In the genomic region with DNA sequence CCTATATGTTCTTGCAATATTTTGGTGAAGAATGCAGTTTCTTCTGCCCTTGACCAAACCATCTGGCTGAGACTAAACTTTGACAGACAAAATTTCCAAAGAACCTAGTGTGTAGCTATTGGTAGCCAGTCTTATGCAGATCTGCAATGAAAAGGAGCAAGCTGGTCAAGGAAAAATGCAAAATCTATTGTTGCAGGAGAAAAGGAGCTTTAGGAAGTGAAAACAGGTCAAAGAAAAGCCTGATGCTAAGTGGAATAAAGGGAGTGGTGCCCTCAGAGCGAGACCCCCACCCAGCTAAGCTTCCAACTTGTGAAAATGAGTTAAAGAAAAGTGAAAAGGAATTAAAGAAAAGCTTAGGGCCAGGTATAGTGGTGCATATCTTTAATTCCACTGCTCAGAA, we compare ENCODE assay signal across 24 mouse cellular contexts. TPM values are rescaled to one million over a fixed set of nuclear protein-coding genes. Genes with fewer than 3 reads are reported as not detected.
A peak's percentile ranks its signal among the peaks of the same experiment; 100 is the strongest.
DNase-seq lines count a peak whose midpoint lies in the region; TF ChIP-seq lines count a peak whose summit lies in the region.
"Had no signal": no experiment of that assay in that cellular context is flagged by ENCODE, and none has a peak within 500 bp of the region (broad histone marks: within the 10 kb centered on the region; RNA-seq: fewer than 3 reads in every experiment).

No protein-coding gene starts in this region.

- no peak for TF ChIP-seq POLR2A in ES-Bruce4 (IDR thresholded peaks at IDR 0.05; ENCODE audit: insufficient read depth, low read length)

- peak overlapping the region; percentile 30; the same call in 1 of the 2 replicates for H3K27ac ChIP-seq in ES-Bruce4 (ENCODE audit: insufficient read depth, low read length)
- H3K27ac ChIP-seq in ES-E14 (ENCODE audit: insufficient read depth, low read depth, low read length, poor library complexity, severe bottlenecking), result no peak overlapping the region; the same call in 1 of the 2 replicates
- H3K27ac ChIP-seq: embryonic facial prominence, embryonic 10.5 days; embryonic facial prominence, embryonic 12.5 days; forebrain, embryonic 13.5 days; forebrain, embryonic 15.5 days had no signal

- H3K4me3 ChIP-seq in ES-Bruce4 (ENCODE audit: low read depth, low read length) (no peak overlapping the region), ES-E14 (ENCODE audit: insufficient read depth in 1 of 2, low read depth in 1 of 2, low read length in 2 of 2, poor library complexity in 1 of 2, severe bottlenecking in 1 of 2) (no peak overlapping the region)
- H3K4me3 ChIP-seq: embryonic facial prominence, embryonic 10.5 days; embryonic facial prominence, embryonic 12.5 days; forebrain, embryonic 13.5 days; forebrain, embryonic 15.5 days had no signal

- H3K36me3 ChIP-seq in ES-Bruce4 (ENCODE audit: control insufficient read depth, insufficient read depth, low read length, poor library complexity, severe bottlenecking) (no peaks in the 10 kb centered on the region), ES-E14 (ENCODE audit: control insufficient read depth, insufficient read depth, low read length, poor library complexity, severe bottlenecking) (no peaks in the 10 kb centered on the region)
- H3K36me3 ChIP-seq: embryonic facial prominence, embryonic 10.5 days; embryonic facial prominence, embryonic 12.5 days; forebrain, embryonic 15.5 days had no signal

- DNase-seq in ES-E14 (ENCODE audit: low read depth, low spot score) (peak; percentile 6), ZHBTc4 (ENCODE audit: low read depth, low spot score) (peak; percentile 54)
- DNase-seq in right cerebral cortex, adult 2 months (ENCODE audit: low spot score in 2 of 2), result no peak
- no peak for DNase-seq in left cerebral cortex, adult 18-20 months (ENCODE audit: low spot score in 2 of 2)
- DNase-seq: adrenal gland, adult 2 months; adrenal gland, postnatal 10 days; adrenal gland, postnatal 25 days; B cell, adult 2 months; cerebellum, adult 11 months; cerebellum, adult 2 months; cerebellum, adult 9-10 months; cerebellum, postnatal 10 days; cerebellum, postnatal 25 days; forebrain, postnatal 0 days had no signal

- H3K9ac ChIP-seq in ES-Bruce4 (ENCODE audit: low read depth, poor library complexity, severe bottlenecking) (no peak overlapping the region), ES-E14 (ENCODE audit: insufficient read depth, low read depth, low read length, poor library complexity, severe bottlenecking) (no peak overlapping the region)
- H3K9ac ChIP-seq: embryonic facial prominence, embryonic 12.5 days; forebrain, embryonic 13.5 days; forebrain, embryonic 15.5 days; forebrain, postnatal 0 days had no signal

- H3K9me3 ChIP-seq in ES-Bruce4 (replicated peaks; ENCODE audit: control insufficient read depth, insufficient read depth, low read length, poor library complexity, severe bottlenecking) (no peaks in the 10 kb centered on the region), ES-E14 (ENCODE audit: control insufficient read depth, insufficient read depth, low read depth, low read length) (no peaks in the 10 kb centered on the region)
- H3K9me3 ChIP-seq: embryonic facial prominence, embryonic 10.5 days; embryonic facial prominence, embryonic 12.5 days; forebrain, embryonic 13.5 days; forebrain, embryonic 15.5 days had no signal

- H3K27me3 ChIP-seq in ES-Bruce4 (ENCODE audit: control insufficient read depth, insufficient read depth, low read length, poor library complexity, severe bottlenecking), result no peaks in the 10 kb centered on the region
- H3K27me3 ChIP-seq: embryonic facial prominence, embryonic 12.5 days; forebrain, embryonic 13.5 days; forebrain, embryonic 15.5 days had no signal

- H3K4me1 ChIP-seq in ES-Bruce4 (ENCODE audit: control insufficient read depth, insufficient read depth, low read length) (peaks cover 4% of the 10 kb centered on the region), ES-E14 (ENCODE audit: control insufficient read depth in 2 of 2, insufficient read depth in 2 of 2, low read length in 2 of 2, poor library complexity in 1 of 2) (peaks cover 8 to 10% of the 10 kb centered on the region in 2 experiments; a peak in 3 of 4 replicates)
- H3K4me1 ChIP-seq: embryonic facial prominence, embryonic 10.5 days; embryonic facial prominence, embryonic 12.5 days; forebrain, embryonic 13.5 days; forebrain, embryonic 15.5 days had no signal

- no peak for TF ChIP-seq CTCF in ES-Bruce4 (IDR thresholded peaks at IDR 0.05; ENCODE audit: low read depth, low read length)

- in situ Hi-C loops in ES-E14 (cut with MboI; ENCODE audit: low sequenced_read_pairs in 2 of 2, unreplicated experiment in 2 of 2), result no loop called here

- no peak for TF ChIP-seq EP300 in ES-Bruce4 (IDR thresholded peaks at IDR 0.05; ENCODE audit: insufficient read depth, low read depth, low read length)

TF ChIP-seq in ES-E14, 5 proteins besides CTCF, POLR2A, EP300 and RAD21:
- TF ChIP-seq CHD2 (IDR thresholded peaks at IDR 0.05; ENCODE audit: low read depth, low read length) (no peak), ZNF384 (IDR thresholded peaks at IDR 0.05; ENCODE audit: low read depth, low read length) (no peak), ZC3H11A (IDR thresholded peaks at IDR 0.05; ENCODE audit: borderline replicate concordance, low read depth, low read length) (no peak), MAFK (IDR thresholded peaks at IDR 0.05; ENCODE audit: insufficient read depth, low read depth, low read length) (no peak), HCFC1 (IDR thresholded peaks at IDR 0.05; ENCODE audit: borderline replicate concordance, insufficient read depth, low read length) (no peak)

RNA-seq across cellular contexts. Expression of a gene that starts 28.1 kb away (rescaled TPM):
- not detected in 2 replicates for polyA plus RNA-seq in ES-Bruce4 (2011; ENCODE audit: insufficient read depth, insufficient read length, low read depth, missing spikeins)
- total RNA-seq in ES-E14 (2012; rRNA removed), result not detected in 2 replicates
- total RNA-seq in left cerebral cortex, adult 18-20 months (2021), result under 1 TPM; 0.12 to 0.23 TPM
- total RNA-seq: CH12.LX; forebrain, postnatal 0 days; MEL had no signal
- polyA plus RNA-seq: adrenal gland, adult 2 months; CD4-positive, CD25-positive, alpha-beta regulatory T cell, adult 4 months; cerebellum, adult 2 months; embryonic facial prominence, embryonic 14.5 days; forebrain, embryonic 11.5 days had no signal

Comparison
In these comparisons a context has a peak if more than half of its experiments do, and no peak if none do; other contexts are left out.
1. DNase-seq: peak in ES-E14 (single experiment) and ZHBTc4 (single experiment); none in right cerebral cortex, adult 2 months (0 of 2) and left cerebral cortex, adult 18-20 months (0 of 2).